Mouse (Mus musculus) intestine, postnatal 0 days (tissue): ENCODE results near the gene Lxn. TPM values are rescaled to one million over a fixed set of nuclear protein-coding genes. Genes with fewer than 3 reads are reported as not detected.

Source experiments
- ATAC-seq: fragments of 200-750 bp; cut with Nextera tagmentation; 2 replicates; pipeline ENCODE4 v1.8.0; 2017; ENCODE audit warnings: mild to moderate bottlenecking, moderate TSS enrichment, moderate library complexity
- H3K27ac ChIP-seq: fragments of 300-500 bp; sonication (generic); 2 replicates; pipeline ENCODE4 v1.5.1; 2014; ENCODE audit warnings: mild to moderate bottlenecking, low read depth, low read length, moderate library complexity
- H3K27me3 ChIP-seq: fragments of 300-500 bp; sonication (generic); replicated peaks from 2 replicates; pipeline ENCODE4 v1.6.1; 2014; ENCODE audit warnings: low read length, mixed read lengths; ENCODE audit not compliant: control insufficient read depth, insufficient read depth
- H3K36me3 ChIP-seq: fragments of 300-500 bp; sonication (generic); 2 replicates; pipeline ENCODE4 v1.6.1; 2014; ENCODE audit warnings: mild to moderate bottlenecking, moderate library complexity; ENCODE audit not compliant: control insufficient read depth, insufficient read depth
- H3K4me1 ChIP-seq: fragments of 300-500 bp; sonication (generic); replicated peaks from 2 replicates; pipeline ENCODE4 v1.6.1; 2014; ENCODE audit warnings: antibody characterized with exemption, low read length, mixed read lengths; ENCODE audit not compliant: control insufficient read depth, insufficient read depth
- H3K4me2 ChIP-seq: fragments of 300-500 bp; sonication (generic); replicated peaks from 2 replicates; pipeline ENCODE4 v1.6.1; 2014; ENCODE audit warnings: low read depth, mild to moderate bottlenecking, moderate library complexity
- H3K4me3 ChIP-seq: fragments of 300-500 bp; sonication (generic); 2 replicates; pipeline ENCODE4 v1.5.1; 2014; ENCODE audit warnings: low read depth, low read length
- H3K9ac ChIP-seq: fragments of 300-500 bp; sonication (generic); 2 replicates; pipeline ENCODE4 v1.6.1; 2014; ENCODE audit warnings: mild to moderate bottlenecking, low read depth, low read length
- H3K9me3 ChIP-seq: fragments of 300-500 bp; sonication (generic); 2 replicates; pipeline ENCODE4 v1.6.1; 2016; ENCODE audit warnings: mixed run types; ENCODE audit not compliant: control insufficient read depth
- CTCF ChIP-seq: sonication (generic); IDR thresholded peaks from 2 replicates; pipeline ENCODE4 v1.5.1; 2016; ENCODE audit warnings: low read depth, mild to moderate bottlenecking, control low read depth, antibody characterized with exemption, moderate library complexity
- WGBS: fragments of 180-500 bp; shearing (Covaris S2); extraction: QIAGEN DNeasy Blood & Tissue Kit; methylation state at CpG from one replicate; pipeline ENCODE4 v1.1.7; 2014; 5-methylcytosine and 5-hydroxymethylcytosine counted together
- polyA plus RNA-seq: library from polyadenylated mRNA; unstranded; fragments of >200 nt; fragmentation: Nextera tagmentation; extraction: Ambion mirVana; gene quantifications from 2 replicates; pipeline ENCODE4 v1.2.1, GENCODE M21; 2015

Gene Lxn
- polyA plus RNA-seq, 1 experiment from 2014 or later, result 84.1 TPM

DNA sequence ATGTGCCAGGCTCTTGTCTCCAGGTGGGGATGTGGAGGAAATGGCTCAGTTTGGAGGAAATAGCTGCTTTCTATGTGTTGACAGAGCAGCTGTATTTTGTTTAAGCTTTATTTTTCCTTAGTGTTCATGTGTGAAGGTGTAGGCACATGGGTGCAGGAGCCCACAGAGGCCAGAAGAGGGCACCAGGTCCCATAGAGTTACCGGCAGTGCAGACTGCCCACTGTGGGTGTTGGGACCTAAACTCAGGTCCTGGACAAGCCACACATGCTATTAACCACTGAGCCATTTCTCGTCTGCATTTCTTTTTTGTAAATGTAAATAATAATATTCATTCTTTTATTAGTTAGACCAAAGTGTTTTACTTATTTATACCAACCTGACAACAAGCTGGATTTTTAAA, 16.6 kb downstream of the Lxn start:
- no peak for ATAC-seq
- Histone ChIP-seq H3K36me3 (peaks cover 54% of the 10 kb centered on the region), H3K4me2 (no peak overlapping the region), H3K4me3 (no peak overlapping the region), H3K27ac (no peak overlapping the region), H3K9me3 (no peaks in the 10 kb centered on the region), H3K9ac (no peak overlapping the region), H3K27me3 (no peaks in the 10 kb centered on the region), H3K4me1 (no peaks in the 10 kb centered on the region)
- peak; percentile 41 for TF ChIP-seq CTCF
- 93% methylated on average over 2 of the region's 2 CpGs for WGBS

DNA sequence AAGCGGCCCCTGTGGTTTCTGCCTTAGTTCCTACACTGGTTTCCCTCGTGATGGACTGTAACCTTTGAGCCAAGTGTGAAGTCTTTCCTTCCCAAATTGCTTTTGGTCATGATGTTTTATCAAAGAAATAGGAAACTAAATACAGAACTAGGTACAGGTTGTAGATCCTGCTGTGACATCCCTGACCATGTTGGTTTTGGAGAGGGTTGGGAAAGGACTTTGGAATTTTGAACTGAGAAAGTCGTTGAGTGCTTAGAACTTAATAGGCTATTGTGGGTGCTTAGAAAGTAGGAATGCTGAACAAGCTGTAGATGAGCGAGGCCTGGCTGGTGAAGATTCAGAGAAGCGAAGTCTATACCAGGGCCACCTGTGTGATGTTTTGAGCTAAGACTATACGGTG, 29.7 kb downstream of the Lxn start:
- H3K36me3 ChIP-seq, result peaks cover 49% of the 10 kb centered on the region
- whole genome bisulfite sequencing, result 83% methylated on average over 6 of the region's 6 CpGs
- H3K27ac ChIP-seq, result no peak overlapping the region
- no peak for TF ChIP-seq CTCF
- ATAC-seq, result no peak
- H3K4me1 ChIP-seq, result no peaks in the 10 kb centered on the region; the same call in 1 of the 2 replicates
- no peaks in the 10 kb centered on the region for H3K9me3 ChIP-seq
- no peaks in the 10 kb centered on the region for H3K27me3 ChIP-seq
- no peak overlapping the region for H3K4me2 ChIP-seq
- H3K9ac ChIP-seq, result no peak overlapping the region
- H3K4me3 ChIP-seq, result no peak overlapping the region

DNA sequence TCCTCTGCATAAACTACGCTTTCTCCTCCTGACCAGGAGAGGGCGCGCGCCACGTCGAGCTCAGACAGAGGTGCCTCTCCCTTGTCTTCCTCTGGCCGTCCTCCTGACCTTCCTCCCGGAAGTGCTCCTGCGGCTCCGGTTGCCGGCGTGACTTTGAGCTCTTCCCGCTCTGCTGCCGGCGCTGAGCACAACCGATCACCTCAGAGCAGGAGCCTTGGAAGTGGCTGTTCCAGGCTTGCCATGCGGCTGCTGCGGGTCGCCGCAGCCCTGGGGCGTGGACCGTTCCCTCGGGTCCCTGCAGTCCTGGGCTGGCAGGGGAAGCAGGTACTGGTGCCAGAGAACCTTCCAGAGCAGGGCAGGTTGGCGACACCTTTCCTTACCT, 33.7 kb downstream of the Lxn start, which contains the start of gene Gfm1:
Gene Gfm1 (plus strand): TSS at position 98 of the 382 bp plus-strand sequence.
- Histone ChIP-seq H3K27me3 (no peaks in the 10 kb centered on the region), H3K4me1 (no peaks in the 10 kb centered on the region; the same call in 1 of the 2 replicates), H3K9me3 (0 out of 2 replicates have a peak, but pooled peaks cover 2% of the 10 kb centered on the region), H3K9ac (peak within 1 kb of the TSS; percentile 74), H3K27ac (peak within 1 kb of the TSS; percentile 62), H3K36me3 (peaks cover 16% of the 10 kb centered on the region), H3K4me2 (peak within 1 kb of the TSS; percentile 86), H3K4me3 (peak within 1 kb of the TSS; percentile 87)
- under 1% methylated on average over 24 of the region's 24 CpGs for WGBS
- TF ChIP-seq CTCF, result peak; percentile 96
- peak; percentile 96 for ATAC-seq

DNA sequence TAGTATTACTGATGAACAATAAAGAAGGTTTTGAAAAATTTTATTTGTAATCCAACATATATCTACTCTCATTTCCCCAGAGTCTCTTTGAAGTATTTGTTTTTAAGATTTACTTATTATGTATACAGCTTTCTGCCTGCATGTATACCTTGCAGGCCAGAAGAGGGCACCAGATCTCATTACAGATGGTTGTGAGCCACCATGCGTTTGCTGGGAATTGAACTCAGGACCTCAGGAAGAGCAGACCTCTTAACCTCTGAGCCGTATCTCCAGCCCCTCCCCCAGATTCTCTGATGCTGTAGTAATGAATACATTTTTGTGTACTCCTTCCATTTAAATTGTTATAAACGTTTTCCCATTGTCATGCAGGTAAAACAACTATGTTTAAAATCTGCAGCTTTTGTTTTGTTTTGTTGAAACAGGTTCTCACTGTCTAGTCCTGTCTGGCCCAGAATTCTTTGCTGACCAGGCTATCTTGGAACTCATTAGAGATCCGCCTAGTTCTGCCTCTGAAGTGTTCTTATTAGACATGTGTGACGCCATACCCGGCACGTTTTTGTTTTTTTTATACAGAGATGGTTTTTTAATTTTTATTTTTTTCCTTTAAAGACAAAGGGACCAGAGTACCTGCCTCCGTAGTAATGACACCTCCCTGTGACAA, 34.3 kb downstream of the Lxn start:
- Histone ChIP-seq H3K27ac (no peak overlapping the region), H3K36me3 (peaks cover 12% of the 10 kb centered on the region), H3K27me3 (no peaks in the 10 kb centered on the region), H3K4me2 (peak overlapping the region; percentile 86), H3K4me3 (peak overlapping the region; percentile 87), H3K4me1 (no peaks in the 10 kb centered on the region; the same call in 1 of the 2 replicates), H3K9ac (peak overlapping the region; percentile 74; the same call in 1 of the 2 replicates), H3K9me3 (0 out of 2 replicates have a peak, but pooled peaks cover 2% of the 10 kb centered on the region)
- peak; percentile 32; the same call in 1 of the 2 replicates for TF ChIP-seq CTCF
- 28% methylated on average over 8 of the region's 8 CpGs for WGBS
- 0 out of 2 replicates have a peak, but pooled peaks have one; percentile 6 for ATAC-seq

Other genes with a start within 250 kb of the Lxn start
- 4.5 and 4.8 TPM in 2 replicates for gene Mlf1, start 89.8 kb downstream of the Lxn start, polyA plus RNA-seq
- gene Gm17402, start 88.8 kb downstream of the Lxn start, polyA plus RNA-seq, result not detected in 2 replicates
- 26.4 and 30.2 TPM in 2 replicates for gene Gfm1, start 33.8 kb downstream of the Lxn start, polyA plus RNA-seq
- gene Rarres1, start 51.6 kb upstream of the Lxn start, polyA plus RNA-seq, result 13.5 and 14.6 TPM in 2 replicates
- gene Mfsd1, start 118.8 kb upstream of the Lxn start, polyA plus RNA-seq, result 61.6 and 69.9 TPM in 2 replicates